Mouse (Mus musculus) embryonic fibroblast, embryonic 13.5 days (primary cell): ENCODE data around the gene Wdr60.

Experiments
- CTCF ChIP-seq: IDR thresholded peaks from 2 replicates; pipeline ENCODE4 v1.5.1; 2011; ENCODE audit warnings: mild to moderate bottlenecking, control low read depth, low read length, moderate library complexity, borderline replicate concordance; ENCODE audit not compliant: insufficient read depth
- POLR2A ChIP-seq: IDR thresholded peaks from 2 replicates; pipeline ENCODE4 v1.6.1; 2011; ENCODE audit warnings: low read depth, mild to moderate bottlenecking, control low read depth, low read length, moderate library complexity

DNA sequence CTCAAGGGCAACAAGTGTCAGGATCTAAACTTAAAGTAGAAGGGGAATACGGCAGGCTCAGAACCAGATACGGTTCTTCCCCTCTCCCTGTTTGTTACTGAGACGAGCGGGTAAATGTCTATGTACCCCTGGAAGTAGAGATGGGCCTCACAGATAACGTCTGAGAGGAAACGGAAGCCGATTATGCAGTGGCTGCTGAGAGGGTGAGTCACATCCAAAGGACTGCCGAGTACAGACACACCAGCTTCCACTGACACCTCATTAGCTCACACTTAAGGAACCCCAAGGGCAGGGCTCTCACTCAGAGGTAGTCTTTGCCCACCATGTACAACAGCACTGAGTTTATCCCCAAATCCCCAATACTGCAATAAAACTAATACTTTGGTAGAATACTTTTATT is 8.2 kb downstream of the Wdr60 start:
- TF ChIP-seq POLR2A (no peak), CTCF (no peak)
